Mouse (Mus musculus) mammary gland, adult 2 months (tissue): ENCODE measurements around the gene Lgals3. TPM values are rescaled to one million over a fixed set of nuclear protein-coding genes. Genes with fewer than 3 reads are reported as not detected.

Source experiments
- polyA plus RNA-seq: library from polyadenylated mRNA; depleted of rRNA; stranded (reverse); fragments of >200 nt; gene quantifications from 2 replicates; pipeline ENCODE4 v1.2.3, GENCODE M21; 2012; ENCODE audit warnings: low replicate concordance; rRNA removed

Lgals3 gene
- 155 and 330 TPM in 2 replicates for polyA plus RNA-seq

GRCm38 (mm10) chr14:47367461-47367860 lies at the start of gene Lgals3:
Gene Lgals3, plus strand, starts transcription at chr14:47367751.

GRCm38 (mm10) chr14:47417775-47418665 lies 50.5 kb downstream of the Lgals3 start, which contains the start of gene Dlgap5:
Gene Dlgap5, minus strand, starts transcription at chr14:47418407.

Other genes starting within 250 kb of the Lgals3 start
- 5.2 and 6.2 TPM in 2 replicates for gene Gch1, start 178.3 kb upstream of the Lgals3 start, polyA plus RNA-seq
- gene Wdhd1, start 90.9 kb upstream of the Lgals3 start, polyA plus RNA-seq: 0.99 and 1.3 TPM in 2 replicates
- gene Socs4, start 90.8 kb upstream of the Lgals3 start, polyA plus RNA-seq: 2.1 and 4.2 TPM in 2 replicates
- gene Mapk1ip1l, start 69.5 kb upstream of the Lgals3 start, polyA plus RNA-seq: 43.9 and 64.3 TPM in 2 replicates
- gene Dlgap5, start 50.7 kb downstream of the Lgals3 start, polyA plus RNA-seq: 0.85 and 0.93 TPM in 2 replicates
- gene Fbxo34, start 82.7 kb downstream of the Lgals3 start, polyA plus RNA-seq: 10.7 and 15.6 TPM in 2 replicates
- 6.9 and 9.3 TPM in 2 replicates for gene Atg14, start 202.9 kb downstream of the Lgals3 start, polyA plus RNA-seq